Mouse (Mus musculus) myocyte (in vitro differentiated cells): Measurements from ENCODE around the gene Eddm3b. TPM values are rescaled to one million over a fixed set of nuclear protein-coding genes. Genes with fewer than 3 reads are reported as not detected.

Experiments used
- H3K27me3 ChIP-seq: one replicate; pipeline ENCODE4 v1.6.1; 2011; ENCODE audit not compliant: control insufficient read depth, insufficient read depth, insufficient read length
- H3K36me3 ChIP-seq: one replicate; pipeline ENCODE4 v1.6.1; 2011; ENCODE audit not compliant: control insufficient read depth, insufficient read depth
- H3K4me2 ChIP-seq: one replicate; pipeline ENCODE4 v1.6.1; 2011; ENCODE audit warnings: low read depth, control low read depth
- H3K4me3 ChIP-seq: one replicate; pipeline ENCODE4 v1.5.1; 2011; ENCODE audit warnings: mild to moderate bottlenecking, control low read depth, moderate library complexity
- H3K79me2 ChIP-seq: one replicate; pipeline ENCODE4 v1.6.1; 2011; ENCODE audit not compliant: control insufficient read depth, insufficient read depth
- H3ac ChIP-seq: one replicate; pipeline ENCODE4 v1.6.1; 2011; ENCODE audit not compliant: control insufficient read depth, insufficient read length
- CEBPB ChIP-seq: IDR thresholded peaks from 2 replicates; pipeline ENCODE4 v1.6.1; 2011; ENCODE audit warnings: mild to moderate bottlenecking, moderate library complexity; ENCODE audit not compliant: poor library complexity, insufficient read depth, severe bottlenecking
- E2F4 ChIP-seq: IDR thresholded peaks from one replicate; pipeline ENCODE4 v1.6.1; 2011; ENCODE audit warnings: mild to moderate bottlenecking, control low read depth, moderate library complexity; ENCODE audit not compliant: insufficient read depth
- MAX ChIP-seq: IDR thresholded peaks from one replicate; pipeline ENCODE4 v1.6.1; 2011; ENCODE audit warnings: low read depth, mild to moderate bottlenecking, control low read depth
- MYOD1 ChIP-seq, 3 experiments: IDR thresholded peaks; one replicate each; pipeline ENCODE4 v1.6.1; 2011; ENCODE audit warnings: control low read depth in 2 of 3, low read depth in 2 of 3, mild to moderate bottlenecking in 2 of 3, moderate library complexity in 1 of 3; ENCODE audit not compliant: insufficient read length in 2 of 3, control insufficient read depth in 1 of 3
- MYOG ChIP-seq, 3 experiments: IDR thresholded peaks; one replicate each; pipeline ENCODE4 v1.6.1; 2011; ENCODE audit warnings: control low read depth in 2 of 3, low read depth in 2 of 3, mild to moderate bottlenecking in 2 of 3; ENCODE audit not compliant: insufficient read length in 2 of 3, control insufficient read depth in 1 of 3, insufficient read depth in 1 of 3
- POLR2A ChIP-seq: IDR thresholded peaks from one replicate; pipeline ENCODE4 v1.6.1; 2011; ENCODE audit warnings: low read depth, mild to moderate bottlenecking, control low read depth, moderate library complexity; ENCODE audit not compliant: insufficient read length
- POLR2AphosphoS2 ChIP-seq: IDR thresholded peaks from one replicate; pipeline ENCODE4 v1.6.1; 2011; ENCODE audit warnings: low read depth, control low read depth; ENCODE audit not compliant: insufficient read length
- REST ChIP-seq: IDR thresholded peaks from one replicate; pipeline ENCODE4 v1.6.1; 2011; ENCODE audit warnings: mild to moderate bottlenecking, control low read depth, moderate library complexity; ENCODE audit not compliant: insufficient read depth, insufficient read length
- SRF ChIP-seq: IDR thresholded peaks from one replicate; pipeline ENCODE4 v1.6.1; 2011; ENCODE audit warnings: low read depth; ENCODE audit not compliant: control insufficient read depth, insufficient read length
- TCF12 ChIP-seq: IDR thresholded peaks from one replicate; pipeline ENCODE4 v1.6.1; 2011; ENCODE audit warnings: mild to moderate bottlenecking, control low read depth; ENCODE audit not compliant: poor library complexity, insufficient read depth, severe bottlenecking
- TCF3 ChIP-seq: IDR thresholded peaks from one replicate; pipeline ENCODE4 v1.6.1; 2011; ENCODE audit warnings: low read depth, control low read depth; ENCODE audit not compliant: insufficient read length
- USF1 ChIP-seq: IDR thresholded peaks from one replicate; pipeline ENCODE4 v1.6.1; 2011; ENCODE audit warnings: low read depth, mild to moderate bottlenecking, control low read depth, moderate library complexity
- polyA plus RNA-seq: library from polyadenylated mRNA; unstranded; fragments of >200 nt; fragmentation: generic; extraction: Trizol; gene quantifications from one replicate; pipeline ENCODE4 v1.2.1, GENCODE M21; 2012; ENCODE audit warnings: missing spikeins

Eddm3b gene
- polyA plus RNA-seq, 1 experiment = 0.05 TPM

DNA sequence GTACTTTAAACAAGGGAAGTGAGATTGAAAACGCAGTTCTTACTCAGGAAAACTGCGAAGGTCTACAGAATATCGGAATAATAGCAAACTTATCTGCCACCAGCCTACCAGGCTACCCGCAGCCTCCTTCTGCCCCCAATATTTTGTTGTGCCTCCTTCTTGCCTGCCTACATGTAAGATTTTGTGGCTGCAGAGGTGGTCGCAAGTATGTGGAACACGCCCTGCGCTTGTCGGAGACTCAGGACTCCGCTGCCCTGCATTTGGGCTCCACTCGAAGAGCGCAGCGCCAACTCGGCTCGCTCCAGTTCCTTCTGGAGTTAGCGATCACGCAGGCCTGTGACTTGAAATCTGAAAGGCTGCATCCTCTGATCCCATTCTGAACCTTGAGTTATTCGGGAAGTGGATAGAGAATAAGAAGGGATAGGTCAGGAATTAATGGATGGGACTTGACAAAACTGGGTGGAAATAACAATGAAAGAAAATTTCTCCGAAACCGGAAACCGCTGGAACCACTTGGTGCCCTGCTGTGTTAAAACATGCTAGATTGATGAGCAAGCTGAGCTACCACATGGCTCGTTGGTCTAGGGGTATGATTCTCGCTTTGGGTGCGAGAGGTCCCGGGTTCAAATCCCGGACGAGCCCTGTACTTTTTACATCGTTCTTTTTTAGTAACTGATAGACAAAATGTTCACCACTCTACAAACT, 24.0 kb upstream of the Eddm3b start:
- H3ac ChIP-seq = peak overlapping the region; percentile 23
- H3K4me2 ChIP-seq = peak overlapping the region; percentile 91
- H3K36me3 ChIP-seq = no peaks in the 10 kb centered on the region
- peak overlapping the region; percentile 59 for H3K4me3 ChIP-seq
- no peaks in the 10 kb centered on the region for H3K27me3 ChIP-seq
- H3K79me2 ChIP-seq = no peaks in the 10 kb centered on the region
- TF ChIP-seq TCF3 (no peak), CEBPB (0 out of 2 replicates have a peak, but pooled peaks have one; percentile 10), USF1 (peak; percentile 10)

DNA sequence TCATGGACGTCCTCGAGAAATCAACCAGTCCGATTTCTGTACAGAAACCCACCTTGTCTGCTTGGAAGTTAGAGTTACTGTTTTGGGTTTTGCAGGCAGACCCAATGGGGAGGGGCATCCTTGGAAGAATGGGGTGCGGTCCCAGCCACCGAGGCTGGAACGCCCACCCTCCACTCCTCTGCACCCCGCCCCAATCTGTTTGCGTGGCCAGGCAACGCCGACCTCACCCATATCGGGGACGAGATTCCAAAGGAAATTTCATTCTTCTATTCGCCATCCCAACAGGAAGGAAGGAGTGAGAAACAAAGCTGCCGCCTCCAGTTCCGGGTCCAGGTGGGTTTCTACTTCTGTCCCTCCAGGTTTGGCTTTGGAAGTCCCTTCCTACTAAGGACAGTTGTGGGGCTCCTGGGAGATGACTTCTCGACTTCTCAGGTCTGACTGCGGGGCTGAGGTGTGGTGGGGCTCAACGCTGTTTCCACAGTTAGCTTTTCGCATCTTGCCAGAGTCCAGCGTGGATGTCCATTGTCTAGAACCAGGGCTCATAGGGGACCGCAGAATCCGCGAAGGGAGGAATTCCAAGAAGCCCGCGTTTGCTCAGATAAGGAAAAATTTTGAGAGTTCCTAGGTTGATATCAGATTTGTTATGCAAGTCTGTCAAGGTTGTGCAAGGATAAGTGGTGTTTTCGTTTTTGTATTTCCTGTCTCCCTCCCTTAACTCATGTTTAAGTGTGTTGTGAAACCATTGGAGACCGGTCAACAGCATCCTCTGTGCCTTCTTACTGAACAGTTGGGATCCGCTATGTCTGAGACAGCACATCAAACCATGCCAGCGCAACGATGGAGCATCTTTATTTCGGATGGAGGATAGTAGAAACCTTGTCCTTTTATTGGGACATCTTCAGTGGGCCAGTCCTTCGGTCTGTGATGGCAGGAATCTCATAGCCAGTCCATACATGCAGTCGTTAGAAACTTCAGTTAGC, 23.0 kb upstream of the Eddm3b start, which contains the start of the genes Rnase4 and Ang:
Gene Rnase4, plus strand, starts transcription at position 157 of the 980 bp plus-strand sequence.
Gene Ang, plus strand, starts transcription at position 230 of the 980 bp plus-strand sequence.
- TF ChIP-seq MAX = no peak
- no peak for TF ChIP-seq POLR2AphosphoS2
- no peak for TF ChIP-seq REST
- no peak for TF ChIP-seq MYOG (IDR thresholded peaks at IDR 0.05; ENCODE audit: control insufficient read depth in 1 of 3, insufficient read depth in 1 of 3, insufficient read length in 2 of 3, low read depth in 2 of 3)
- no peak for TF ChIP-seq MYOD1 (IDR thresholded peaks at IDR 0.05; ENCODE audit: control insufficient read depth in 1 of 3, insufficient read length in 2 of 3, low read depth in 2 of 3)
- TF ChIP-seq POLR2A = no peak
- no peak for TF ChIP-seq TCF3
- TF ChIP-seq CEBPB = no peak
- H3K4me3 ChIP-seq = peak within 1 kb of the TSS; percentile 59
- H3ac ChIP-seq = peak within 1 kb of the TSS; percentile 23
- H3K27me3 ChIP-seq = no peaks in the 10 kb centered on the region
- H3K36me3 ChIP-seq = no peaks in the 10 kb centered on the region
- no peaks in the 10 kb centered on the region for H3K79me2 ChIP-seq
- peak within 1 kb of the TSS; percentile 91 for H3K4me2 ChIP-seq

DNA sequence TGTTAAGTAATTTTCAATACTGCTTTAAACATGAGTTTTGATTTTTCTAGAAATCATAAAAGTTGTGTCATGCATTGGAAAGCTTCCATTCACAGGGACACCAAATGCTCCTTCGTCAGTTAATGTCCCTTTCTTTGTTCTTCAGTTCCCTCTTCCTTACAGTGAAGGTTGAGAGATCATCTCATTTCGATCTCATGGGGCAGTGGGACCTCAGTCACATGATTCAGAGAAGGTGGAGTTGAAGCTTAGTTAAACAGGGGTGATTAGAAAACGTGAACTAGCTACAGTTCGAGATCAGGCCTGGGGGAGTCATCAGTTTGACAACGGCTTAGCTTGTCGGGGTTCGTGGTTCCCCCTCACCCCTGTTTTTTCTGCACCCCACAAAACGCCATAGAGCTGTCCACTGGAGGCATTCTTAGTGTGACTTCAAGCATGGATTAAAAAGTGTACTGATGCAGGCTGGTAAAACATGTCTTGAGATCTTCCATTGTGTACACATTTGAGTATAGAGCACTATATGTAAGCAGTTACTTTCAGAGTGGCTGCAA, 22.1 kb upstream of the Eddm3b start:
- H3K4me3 ChIP-seq = peak overlapping the region; percentile 59
- TF ChIP-seq TCF3 = no peak
- H3K4me2 ChIP-seq = peak overlapping the region; percentile 91
- no peak overlapping the region for H3ac ChIP-seq
- no peaks in the 10 kb centered on the region for H3K79me2 ChIP-seq
- no peaks in the 10 kb centered on the region for H3K27me3 ChIP-seq
- H3K36me3 ChIP-seq = no peaks in the 10 kb centered on the region

DNA sequence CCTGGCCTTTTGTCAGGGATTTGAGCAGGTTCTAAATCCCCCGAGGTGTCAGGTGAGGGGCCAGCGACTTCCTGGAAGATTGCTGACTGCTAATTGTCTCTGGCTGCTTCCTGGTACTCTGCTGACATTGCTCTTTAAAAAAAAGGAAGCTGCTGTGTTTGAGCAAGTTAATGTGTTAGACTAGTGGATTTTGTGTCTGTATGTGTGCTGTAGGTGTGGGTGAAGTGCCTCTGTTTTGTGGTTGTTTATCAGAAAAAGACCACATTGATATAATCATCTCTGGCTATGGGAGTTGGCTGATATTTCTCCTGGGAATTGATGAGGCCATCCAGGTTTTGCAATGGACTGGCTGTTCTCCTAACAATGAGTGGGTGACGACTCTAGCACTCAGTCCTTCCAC, 20.7 kb upstream of the Eddm3b start:
- TF ChIP-seq TCF3 = no peak
- TF ChIP-seq POLR2AphosphoS2 = no peak
- TF ChIP-seq MYOG (IDR thresholded peaks at IDR 0.05; ENCODE audit: control insufficient read depth in 1 of 3, insufficient read depth in 1 of 3, insufficient read length in 2 of 3, low read depth in 2 of 3) = no peak
- no peak for TF ChIP-seq E2F4
- TF ChIP-seq USF1 = no peak
- no peak for TF ChIP-seq SRF
- no peak for TF ChIP-seq CEBPB
- TF ChIP-seq POLR2A = no peak
- no peak for TF ChIP-seq MYOD1 (IDR thresholded peaks at IDR 0.05; ENCODE audit: control insufficient read depth in 1 of 3, insufficient read length in 2 of 3, low read depth in 2 of 3)
- TF ChIP-seq MAX = no peak
- TF ChIP-seq TCF12 = no peak
- no peak for TF ChIP-seq REST
- no peak overlapping the region for H3K4me3 ChIP-seq
- no peaks in the 10 kb centered on the region for H3K79me2 ChIP-seq
- no peaks in the 10 kb centered on the region for H3K36me3 ChIP-seq
- H3K27me3 ChIP-seq = no peaks in the 10 kb centered on the region
- H3K4me2 ChIP-seq = no peak overlapping the region
- H3ac ChIP-seq = no peak overlapping the region
